Mouse (Mus musculus) ES-Bruce4 (cell line): ENCODE results near the gene Rdh5. TPM values are rescaled to one million over a fixed set of nuclear protein-coding genes. Genes with fewer than 3 reads are reported as not detected.

Experiments
- H3K27ac ChIP-seq: 2 replicates; pipeline ENCODE4 v1.5.1; 2012; ENCODE audit warnings: low read length, inconsistent platforms; ENCODE audit not compliant: insufficient read depth
- H3K27me3 ChIP-seq: 2 replicates; pipeline ENCODE4 v1.6.1; 2012; ENCODE audit warnings: mild to moderate bottlenecking, low read length, inconsistent platforms; ENCODE audit not compliant: control insufficient read depth, poor library complexity, insufficient read depth, severe bottlenecking
- H3K36me3 ChIP-seq: 2 replicates; pipeline ENCODE4 v1.6.1; 2012; ENCODE audit warnings: inconsistent platforms, mild to moderate bottlenecking, low read length, moderate library complexity; ENCODE audit not compliant: control insufficient read depth, poor library complexity, insufficient read depth, severe bottlenecking
- H3K4me1 ChIP-seq: one replicate; pipeline ENCODE4 v1.8.1; 2011; ENCODE audit warnings: low read length; ENCODE audit not compliant: control insufficient read depth, insufficient read depth
- H3K4me3 ChIP-seq: 2 replicates; pipeline ENCODE4 v1.5.1; 2011; ENCODE audit warnings: low read depth, mild to moderate bottlenecking, low read length
- H3K9ac ChIP-seq: 2 replicates; pipeline ENCODE4 v1.6.1; 2012; ENCODE audit warnings: low read depth, mild to moderate bottlenecking, inconsistent platforms; ENCODE audit not compliant: poor library complexity, severe bottlenecking
- H3K9me3 ChIP-seq: replicated peaks from 2 replicates; pipeline ENCODE4 v1.6.1; 2012; ENCODE audit warnings: mild to moderate bottlenecking, low read length, inconsistent platforms; ENCODE audit not compliant: control insufficient read depth, poor library complexity, insufficient read depth, severe bottlenecking
- CTCF ChIP-seq: IDR thresholded peaks from one replicate; pipeline ENCODE4 v1.8.1; 2011; ENCODE audit warnings: low read depth, low read length
- EP300 ChIP-seq: IDR thresholded peaks from 2 replicates; pipeline ENCODE4 v1.6.1; 2011; ENCODE audit warnings: low read depth, low read length; ENCODE audit not compliant: insufficient read depth
- POLR2A ChIP-seq: IDR thresholded peaks from one replicate; pipeline ENCODE4 v1.8.1; 2011; ENCODE audit warnings: low read length; ENCODE audit not compliant: insufficient read depth
- polyA plus RNA-seq: library from polyadenylated mRNA; stranded (reverse); fragments of >200 nt; gene quantifications from 2 replicates; pipeline ENCODE4 v1.2.4, GENCODE M21; 2011; ENCODE audit warnings: low read depth; ENCODE audit not compliant: missing spikeins, insufficient read depth, insufficient read length

The Rdh5 gene
- polyA plus RNA-seq, 1 experiment, result 3.5 TPM

- Histone ChIP-seq H3K27me3 (no peaks in the 10 kb centered on the region), H3K9ac (no peak overlapping the region), H3K4me1 (peaks cover 3% of the 10 kb centered on the region), H3K36me3 (no peaks in the 10 kb centered on the region), H3K9me3 (no peaks in the 10 kb centered on the region), H3K4me3 (no peak overlapping the region), H3K27ac (no peak overlapping the region)
- no peak for TF ChIP-seq EP300
- no peak for TF ChIP-seq POLR2A
- no peak for TF ChIP-seq CTCF
Observed at GRCm38 (mm10) chr10:128938974-128939373, 16.3 kb upstream of the Rdh5 start.

GRCm38 (mm10) chr10:128938457-128938856 lies 15.8 kb upstream of the Rdh5 start:
- Histone ChIP-seq H3K4me3 (no peak overlapping the region), H3K9me3 (no peaks in the 10 kb centered on the region), H3K9ac (no peak overlapping the region), H3K4me1 (peaks cover 3% of the 10 kb centered on the region), H3K36me3 (no peaks in the 10 kb centered on the region), H3K27me3 (no peaks in the 10 kb centered on the region), H3K27ac (no peak overlapping the region)
- TF ChIP-seq EP300, result no peak

DNA sequence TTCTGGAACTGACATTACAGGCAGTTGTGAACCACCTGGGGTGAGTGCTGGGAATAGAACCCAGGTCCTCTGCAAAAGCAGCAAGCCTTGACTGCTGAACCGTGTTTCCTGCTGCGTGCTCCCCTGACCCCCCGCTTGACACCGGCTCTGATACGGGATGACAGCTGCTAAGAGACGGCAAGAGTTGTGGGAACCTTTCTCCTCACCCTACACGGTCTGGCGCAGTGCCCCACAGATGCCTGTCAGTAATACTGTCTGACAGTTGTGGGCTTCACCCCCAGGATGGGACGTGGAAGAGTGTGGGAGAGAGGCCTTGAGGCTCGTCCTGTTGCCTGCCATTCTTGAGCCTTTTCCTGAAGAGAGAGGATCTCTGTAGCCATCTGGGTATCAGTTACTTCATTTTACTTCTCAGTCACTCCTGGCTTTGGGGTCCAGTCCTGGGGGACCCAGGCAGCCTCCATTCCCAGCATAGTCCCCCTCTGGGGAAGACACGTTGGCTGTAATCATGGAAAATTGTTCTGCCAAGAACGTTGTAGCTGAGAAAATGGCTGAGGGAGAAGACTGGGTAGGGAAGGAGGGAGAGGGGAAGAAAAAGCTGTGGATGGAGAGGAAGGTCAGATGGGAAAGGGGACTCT lies 15.2 kb upstream of the Rdh5 start:
- no peak overlapping the region for H3K9ac ChIP-seq
- no peak overlapping the region for H3K27ac ChIP-seq
- peaks cover 3% of the 10 kb centered on the region for H3K4me1 ChIP-seq
- TF ChIP-seq CTCF, result no peak
- no peak for TF ChIP-seq POLR2A
- no peak for TF ChIP-seq EP300
- no peak overlapping the region for H3K4me3 ChIP-seq
- no peaks in the 10 kb centered on the region for H3K27me3 ChIP-seq
- no peaks in the 10 kb centered on the region for H3K9me3 ChIP-seq
- no peaks in the 10 kb centered on the region for H3K36me3 ChIP-seq

- Histone ChIP-seq H3K4me1 (peaks cover 3% of the 10 kb centered on the region), H3K27me3 (no peaks in the 10 kb centered on the region), H3K4me3 (no peak overlapping the region), H3K9me3 (no peaks in the 10 kb centered on the region), H3K27ac (no peak overlapping the region), H3K36me3 (no peaks in the 10 kb centered on the region), H3K9ac (no peak overlapping the region)
- TF ChIP-seq CTCF (no peak), EP300 (no peak), POLR2A (no peak)
Observed at GRCm38 (mm10) chr10:128935826-128936440, 13.2 kb upstream of the Rdh5 start.

GRCm38 (mm10) chr10:128934997-128935787 lies 12.5 kb upstream of the Rdh5 start:
- Histone ChIP-seq H3K9ac (no peak overlapping the region), H3K27ac (no peak overlapping the region), H3K9me3 (no peaks in the 10 kb centered on the region), H3K4me3 (no peak overlapping the region), H3K36me3 (no peaks in the 10 kb centered on the region), H3K27me3 (no peaks in the 10 kb centered on the region), H3K4me1 (peaks cover 3% of the 10 kb centered on the region)
- TF ChIP-seq EP300, result no peak
- no peak for TF ChIP-seq CTCF
- TF ChIP-seq POLR2A, result no peak
